Mouse (Mus musculus): Measurements from ENCODE around the gene Mpdu1.

Gene Mpdu1

GRCm38 (mm10) chr11:69692196-69692811 is 29.9 kb upstream of the Mpdu1 start:
- DNase-seq (ENCODE audit: low read depth, low spot score), result no peak

- DNase-seq (ENCODE audit: low read depth, low spot score), result no peak
Measured at GRCm38 (mm10) chr11:69689891-69690290, 27.4 kb upstream of the Mpdu1 start.

GRCm38 (mm10) chr11:69687061-69687460 is 24.6 kb upstream of the Mpdu1 start:
- no peak for DNase-seq (ENCODE audit: low read depth, low spot score)

- no peak for DNase-seq (ENCODE audit: low read depth, low spot score)
Measured at GRCm38 (mm10) chr11:69686377-69686776, 23.9 kb upstream of the Mpdu1 start.

- no peak for DNase-seq (ENCODE audit: low read depth, low spot score)
Measured at GRCm38 (mm10) chr11:69685526-69686148, 23.2 kb upstream of the Mpdu1 start, which contains the start of gene Tnfsf13. Gene Tnfsf13, minus strand, starts transcription at chr11:69685784.

- DNase-seq (ENCODE audit: low read depth, low spot score), result no peak
Measured at GRCm38 (mm10) chr11:69684936-69685335, 22.5 kb upstream of the Mpdu1 start.

- no peak for DNase-seq (ENCODE audit: low read depth, low spot score)
Measured at GRCm38 (mm10) chr11:69684128-69684745, 21.8 kb upstream of the Mpdu1 start.

GRCm38 (mm10) chr11:69683576-69683975 is 21.1 kb upstream of the Mpdu1 start:
- DNase-seq (ENCODE audit: low read depth, low spot score), result no peak

- DNase-seq (ENCODE audit: low read depth, low spot score), result peak; percentile 64
Measured at GRCm38 (mm10) chr11:69682840-69683533, 20.5 kb upstream of the Mpdu1 start.

- no peak for DNase-seq (ENCODE audit: low read depth, low spot score)
Measured at GRCm38 (mm10) chr11:69682209-69682839, 19.9 kb upstream of the Mpdu1 start.

- peak; percentile 97 for DNase-seq (ENCODE audit: low read depth, low spot score)
Measured at GRCm38 (mm10) chr11:69681314-69682208, 19.1 kb upstream of the Mpdu1 start, which contains the start of gene Senp3. Gene Senp3, minus strand, starts transcription at chr11:69682084.

GRCm38 (mm10) chr11:69680136-69680855 is 17.9 kb upstream of the Mpdu1 start:
- no peak for DNase-seq (ENCODE audit: low read depth, low spot score)

GRCm38 (mm10) chr11:69679144-69679543 is 16.7 kb upstream of the Mpdu1 start:
- no peak for DNase-seq (ENCODE audit: low read depth, low spot score)

- peak; percentile 100 for DNase-seq (ENCODE audit: low read depth, low spot score)
Measured at GRCm38 (mm10) chr11:69672211-69672706, 9.8 kb upstream of the Mpdu1 start, which contains the start of gene Eif4a1. Gene Eif4a1, minus strand, starts transcription at chr11:69672423.

- no peak for DNase-seq (ENCODE audit: low read depth, low spot score)
Measured at GRCm38 (mm10) chr11:69671726-69672124, 9.3 kb upstream of the Mpdu1 start.

- DNase-seq (ENCODE audit: low read depth, low spot score), result peak; percentile 93
Measured at GRCm38 (mm10) chr11:69670786-69671725, 8.6 kb upstream of the Mpdu1 start.

GRCm38 (mm10) chr11:69666665-69667005 is 4.2 kb upstream of the Mpdu1 start:
- no peak for DNase-seq (ENCODE audit: low read depth, low spot score)

- DNase-seq (ENCODE audit: low read depth, low spot score), result peak; percentile 86
Measured at GRCm38 (mm10) chr11:69665961-69666664, 3.7 kb upstream of the Mpdu1 start, which contains the start of gene Cd68. Gene Cd68, minus strand, starts transcription at chr11:69666153.
